Mouse (Mus musculus): ENCODE results near the gene Nop58. TPM values are rescaled to one million over a fixed set of nuclear protein-coding genes. Genes with fewer than 3 reads are reported as not detected.
"Not testable (repeated sequence)": the region's sequence is repeated elsewhere in the genome, so short reads cannot be mapped to it uniquely, and the experiment has no call there.

Gene Nop58
- 275 and 277 TPM in 2 replicates for polyA plus RNA-seq (2016; fragmentation: Nextera tagmentation; extraction: Ambion mirVana)

- Histone ChIP-seq H3K27me3 (peaks cover 12% of the 10 kb centered on the region), H3K4me2 (peak within 1 kb of the TSS; percentile 92), H3K4me1 (peaks cover 18% of the 10 kb centered on the region), H3K4me3 (replicated peaks) (peak within 1 kb of the TSS; percentile 86), H3K27ac (peak within 1 kb of the TSS; percentile 88), H3K9ac (peak within 1 kb of the TSS; percentile 84), H3K9me3 (no peaks in the 10 kb centered on the region), H3K36me3 (replicated peaks) (peaks cover 7% of the 10 kb centered on the region; the same call in 1 of the 2 replicates)
- under 1% methylated on average over 49 of the region's 49 CpGs for WGBS
- peak; percentile 98 for ATAC-seq (ENCODE audit: low FRiP score)
These were observed at the start of gene Nop58 for GRCm38 (mm10) chr1:59684819-59685755. Nop58 (plus strand) TSS chr1:59684971.

- Histone ChIP-seq H3K4me2 (no peak overlapping the region), H3K27me3 (no peaks in the 10 kb centered on the region), H3K9me3 (no peaks in the 10 kb centered on the region), H3K27ac (no peak overlapping the region), H3K36me3 (replicated peaks) (peaks cover 9% of the 10 kb centered on the region), H3K4me3 (replicated peaks) (no peak overlapping the region), H3K4me1 (no peaks in the 10 kb centered on the region), H3K9ac (no peak overlapping the region)
- ATAC-seq (ENCODE audit: low FRiP score), result no peak
- 73% methylated on average over 1 of the region's 1 CpGs for WGBS
These were observed 48.4 kb upstream of the Nop58 start for GRCm38 (mm10) chr1:59636349-59636748.

GRCm38 (mm10) chr1:59638371-59638770, 46.4 kb upstream of the Nop58 start:
- H3K27ac ChIP-seq, result no peak overlapping the region
- ATAC-seq (ENCODE audit: low FRiP score), result no peak
- 84% methylated on average over 3 of the region's 3 CpGs for WGBS
- H3K4me3 ChIP-seq (replicated peaks), result no peak overlapping the region
- no peak overlapping the region for H3K4me2 ChIP-seq
- H3K9ac ChIP-seq, result no peak overlapping the region
- H3K36me3 ChIP-seq (replicated peaks), result peaks cover 25% of the 10 kb centered on the region
- H3K9me3 ChIP-seq, result no peaks in the 10 kb centered on the region
- no peaks in the 10 kb centered on the region for H3K4me1 ChIP-seq
- H3K27me3 ChIP-seq, result no peaks in the 10 kb centered on the region

GRCm38 (mm10) chr1:59642488-59642887, 42.3 kb upstream of the Nop58 start:
- ATAC-seq (ENCODE audit: low FRiP score), result no peak
- 93% methylated on average over 1 of the region's 1 CpGs for WGBS
- no peak overlapping the region for H3K9ac ChIP-seq
- no peaks in the 10 kb centered on the region for H3K27me3 ChIP-seq
- no peak overlapping the region for H3K27ac ChIP-seq
- H3K9me3 ChIP-seq, result no peaks in the 10 kb centered on the region
- H3K4me2 ChIP-seq, result no peak overlapping the region
- no peaks in the 10 kb centered on the region for H3K4me1 ChIP-seq
- H3K4me3 ChIP-seq (replicated peaks), result no peak overlapping the region
- peaks cover 37% of the 10 kb centered on the region for H3K36me3 ChIP-seq (replicated peaks)

GRCm38 (mm10) chr1:59646502-59646901, 38.3 kb upstream of the Nop58 start:
- H3K27me3 ChIP-seq; H3K9me3 ChIP-seq; ATAC-seq (ENCODE audit: low FRiP score); H3K27ac ChIP-seq; H3K4me1 ChIP-seq; H3K4me3 ChIP-seq (replicated peaks); H3K4me2 ChIP-seq; H3K9ac ChIP-seq: not testable (repeated sequence)
- H3K36me3 ChIP-seq (replicated peaks), result peaks cover 52% of the 10 kb centered on the region
- 91% methylated on average over 2 of the region's 2 CpGs for WGBS

GRCm38 (mm10) chr1:59651201-59651819, 33.5 kb upstream of the Nop58 start:
- no peak overlapping the region for H3K4me3 ChIP-seq (replicated peaks)
- no peaks in the 10 kb centered on the region for H3K27me3 ChIP-seq
- no peak overlapping the region for H3K9ac ChIP-seq
- no peak overlapping the region for H3K27ac ChIP-seq
- no peak for ATAC-seq (ENCODE audit: low FRiP score)
- no peaks in the 10 kb centered on the region for H3K4me1 ChIP-seq
- peaks cover 51% of the 10 kb centered on the region for H3K36me3 ChIP-seq (replicated peaks)
- WGBS, result 96% methylated on average over 3 of the region's 3 CpGs
- H3K4me2 ChIP-seq, result no peak overlapping the region
- no peaks in the 10 kb centered on the region for H3K9me3 ChIP-seq

GRCm38 (mm10) chr1:59653243-59653911, 31.4 kb upstream of the Nop58 start:
- H3K4me1 ChIP-seq, result no peaks in the 10 kb centered on the region
- H3K4me3 ChIP-seq (replicated peaks), result no peak overlapping the region
- H3K4me2 ChIP-seq, result no peak overlapping the region
- H3K9ac ChIP-seq, result no peak overlapping the region
- no peaks in the 10 kb centered on the region for H3K9me3 ChIP-seq
- peaks cover 39% of the 10 kb centered on the region for H3K36me3 ChIP-seq (replicated peaks)
- no peak for ATAC-seq (ENCODE audit: low FRiP score)
- no peak overlapping the region for H3K27ac ChIP-seq
- WGBS, result 95% methylated on average over 3 of the region's 3 CpGs
- no peaks in the 10 kb centered on the region for H3K27me3 ChIP-seq

GRCm38 (mm10) chr1:59656244-59657171, 28.3 kb upstream of the Nop58 start:
- Histone ChIP-seq H3K9me3 (no peaks in the 10 kb centered on the region), H3K9ac (no peak overlapping the region), H3K4me2 (no peak overlapping the region), H3K4me3 (replicated peaks) (no peak overlapping the region), H3K27ac (no peak overlapping the region), H3K27me3 (no peaks in the 10 kb centered on the region), H3K36me3 (replicated peaks) (peaks cover 22% of the 10 kb centered on the region), H3K4me1 (no peaks in the 10 kb centered on the region)
- no peak for ATAC-seq (ENCODE audit: low FRiP score)
- 92% methylated on average over 7 of the region's 7 CpGs for WGBS

- H3K4me1 ChIP-seq, result peaks cover 6% of the 10 kb centered on the region
- WGBS, result 81% methylated on average over 3 of the region's 3 CpGs
- H3K4me2 ChIP-seq, result no peak overlapping the region
- H3K9ac ChIP-seq, result no peak overlapping the region
- H3K27me3 ChIP-seq, result no peaks in the 10 kb centered on the region
- no peak overlapping the region for H3K27ac ChIP-seq
- H3K9me3 ChIP-seq, result no peaks in the 10 kb centered on the region
- H3K4me3 ChIP-seq (replicated peaks), result no peak overlapping the region
- H3K36me3 ChIP-seq (replicated peaks), result no peaks in the 10 kb centered on the region; the same call in 1 of the 2 replicates
- ATAC-seq (ENCODE audit: low FRiP score), result no peak
These were observed 21.2 kb upstream of the Nop58 start for GRCm38 (mm10) chr1:59663456-59664135.

- Histone ChIP-seq H3K4me1 (peaks cover 20% of the 10 kb centered on the region), H3K4me2 (peak overlapping the region; percentile 83; the same call in 1 of the 2 replicates), H3K27me3 (no peaks in the 10 kb centered on the region), H3K9ac (no peak overlapping the region), H3K9me3 (no peaks in the 10 kb centered on the region), H3K4me3 (replicated peaks) (no peak overlapping the region), H3K36me3 (replicated peaks) (peaks cover 4% of the 10 kb centered on the region; the same call in 1 of the 2 replicates), H3K27ac (no peak overlapping the region)
- WGBS, result 80% methylated on average over 2 of the region's 2 CpGs
- no peak for ATAC-seq (ENCODE audit: low FRiP score)
These were observed 15.9 kb upstream of the Nop58 start for GRCm38 (mm10) chr1:59668871-59669270.

Data from forebrain, embryonic 12.5 days (tissue).